Mouse (Mus musculus) liver, embryonic 12.5 days (tissue): ENCODE results near the gene Gcnt1. TPM values are rescaled to one million over a fixed set of nuclear protein-coding genes. Genes with fewer than 3 reads are reported as not detected.

ENCODE experiments used
- ATAC-seq: fragments of 200-750 bp; cut with Nextera tagmentation; 2 replicates; pipeline ENCODE4 v1.8.0; 2017; ENCODE audit warnings: moderate number of reproducible peaks, mild to moderate bottlenecking, moderate library complexity
- H3K27ac ChIP-seq: fragments of 300-500 bp; sonication (generic); 2 replicates; pipeline ENCODE4 v1.5.1; 2016; ENCODE audit warnings: mild to moderate bottlenecking
- H3K27me3 ChIP-seq: fragments of 300-500 bp; sonication (generic); replicated peaks from 2 replicates; pipeline ENCODE4 v1.6.1; 2016; ENCODE audit warnings: mild to moderate bottlenecking, moderate library complexity
- H3K36me3 ChIP-seq: fragments of 300-500 bp; sonication (generic); 2 replicates; pipeline ENCODE4 v1.6.1; 2016; ENCODE audit warnings: mild to moderate bottlenecking, moderate library complexity
- H3K4me1 ChIP-seq: fragments of 300-500 bp; sonication (generic); 2 replicates; pipeline ENCODE4 v1.6.1; 2016
- H3K4me2 ChIP-seq: fragments of 300-500 bp; sonication (generic); 2 replicates; pipeline ENCODE4 v1.6.1; 2016; ENCODE audit warnings: mild to moderate bottlenecking, moderate library complexity
- H3K4me3 ChIP-seq: fragments of 300-500 bp; sonication (generic); 2 replicates; pipeline ENCODE4 v1.5.1; 2016; ENCODE audit warnings: mild to moderate bottlenecking, moderate library complexity
- H3K9ac ChIP-seq: fragments of 300-500 bp; sonication (generic); 2 replicates; pipeline ENCODE4 v1.6.1; 2016; ENCODE audit warnings: mild to moderate bottlenecking, moderate library complexity
- H3K9me3 ChIP-seq: fragments of 300-500 bp; sonication (generic); replicated peaks from 2 replicates; pipeline ENCODE4 v1.6.1; 2016; ENCODE audit warnings: mild to moderate bottlenecking, moderate library complexity
- WGBS: fragments of 180-500 bp; shearing (Covaris S2); methylation state at CpG from one replicate; pipeline ENCODE4 v1.1.7; 2016; ENCODE audit not compliant: insufficient replicate concordance; 5-methylcytosine and 5-hydroxymethylcytosine counted together
- polyA plus RNA-seq: library from polyadenylated mRNA; unstranded; fragments of >200 nt; fragmentation: Nextera tagmentation; extraction: Ambion mirVana; gene quantifications from 2 replicates; pipeline ENCODE4 v1.2.1, GENCODE M21; 2016

Gene Gcnt1
- polyA plus RNA-seq, 1 experiment from 2014 or later = 25.2 TPM

DNA sequence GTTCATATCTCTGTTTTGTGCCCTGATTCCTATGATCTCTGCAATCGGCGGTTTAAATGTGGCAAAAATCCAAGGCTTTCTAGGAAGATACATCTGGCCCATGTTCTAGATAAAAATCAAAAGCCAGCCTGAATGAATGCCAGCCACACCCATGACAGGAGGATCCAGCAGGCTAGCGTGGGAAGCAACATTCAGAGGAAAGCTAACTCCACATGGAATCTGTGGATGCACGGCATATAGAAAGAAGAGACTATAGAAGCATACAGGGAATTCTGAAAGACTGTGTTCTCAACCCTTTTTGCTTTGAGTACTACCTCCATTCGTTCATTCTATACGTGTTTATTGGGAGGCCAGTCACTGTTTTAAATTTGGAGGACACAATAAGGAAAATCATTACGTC, 86.6 kb downstream of the Gcnt1 start:
- Histone ChIP-seq H3K9me3 (no peaks in the 10 kb centered on the region), H3K4me2 (no peak overlapping the region), H3K27me3 (no peaks in the 10 kb centered on the region), H3K36me3 (no peaks in the 10 kb centered on the region), H3K4me3 (no peak overlapping the region), H3K4me1 (no peaks in the 10 kb centered on the region), H3K27ac (no peak overlapping the region), H3K9ac (no peak overlapping the region)
- no peak for ATAC-seq
- 72% methylated on average over 7 of the region's 7 CpGs for WGBS

DNA sequence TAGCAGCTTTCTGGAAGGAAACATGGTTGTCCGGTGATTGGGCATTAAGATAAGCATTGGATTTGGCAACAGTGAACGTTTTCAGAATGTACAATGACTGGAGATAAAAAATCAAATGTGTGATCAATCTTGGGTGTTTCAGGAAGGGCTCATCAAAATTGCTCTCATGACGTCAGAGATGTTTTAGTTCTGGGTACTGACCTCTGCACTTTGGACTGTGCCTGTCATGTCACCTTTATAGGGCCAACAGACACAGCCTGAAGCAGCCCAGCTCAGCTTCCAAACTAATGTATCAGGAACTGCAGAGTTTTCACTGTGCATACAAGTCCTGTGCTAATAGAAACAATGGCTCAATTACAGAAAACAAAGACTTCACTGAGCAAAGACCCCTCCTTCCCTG, 89.3 kb downstream of the Gcnt1 start:
- H3K36me3 ChIP-seq = no peaks in the 10 kb centered on the region
- H3K4me2 ChIP-seq = no peak overlapping the region
- ATAC-seq = no peak
- H3K27me3 ChIP-seq = no peaks in the 10 kb centered on the region
- no peaks in the 10 kb centered on the region for H3K4me1 ChIP-seq
- no peak overlapping the region for H3K9ac ChIP-seq
- no peak overlapping the region for H3K4me3 ChIP-seq
- H3K9me3 ChIP-seq = no peaks in the 10 kb centered on the region
- WGBS = 51% methylated on average over 3 of the region's 3 CpGs
- H3K27ac ChIP-seq = no peak overlapping the region

DNA sequence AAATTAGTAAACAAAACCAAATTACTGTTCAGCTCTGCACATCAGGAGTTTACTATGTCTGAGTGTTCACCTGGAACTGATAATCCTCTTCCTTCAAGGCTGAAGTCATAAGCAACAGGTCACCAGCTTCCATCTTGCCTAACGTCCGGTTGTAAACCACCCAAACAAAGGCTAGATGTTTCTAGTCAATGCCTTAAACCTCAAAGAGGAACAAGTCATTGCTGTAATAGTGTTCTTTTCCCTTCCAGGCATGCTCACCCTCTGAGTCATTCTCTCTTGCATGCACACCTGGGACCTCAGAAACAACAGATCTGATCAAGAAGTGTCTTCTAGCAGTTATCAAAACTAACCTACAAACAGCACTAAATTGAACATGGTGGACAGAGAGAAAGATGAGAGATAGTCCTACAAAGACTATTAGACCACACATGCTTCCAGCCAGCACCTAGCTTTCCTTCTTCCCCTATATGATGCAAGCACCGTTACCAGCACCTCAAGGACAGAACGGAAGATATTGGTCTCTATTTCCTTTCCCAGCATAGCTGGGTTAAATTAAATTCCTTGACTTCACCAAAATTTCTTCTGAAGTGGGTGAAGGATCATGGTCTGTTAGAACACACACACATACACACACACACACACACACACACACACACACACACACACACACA, 94.1 kb downstream of the Gcnt1 start:
- ATAC-seq = no peak
- H3K27ac ChIP-seq = no peak overlapping the region
- H3K4me2 ChIP-seq = no peak overlapping the region
- H3K9ac ChIP-seq = no peak overlapping the region
- no peaks in the 10 kb centered on the region for H3K36me3 ChIP-seq
- H3K9me3 ChIP-seq = no peaks in the 10 kb centered on the region
- WGBS = 65% methylated on average over 4 of the region's 4 CpGs
- no peaks in the 10 kb centered on the region for H3K27me3 ChIP-seq
- no peaks in the 10 kb centered on the region for H3K4me1 ChIP-seq
- H3K4me3 ChIP-seq = no peak overlapping the region

Other genes starting within 250 kb of the Gcnt1 start
- gene Rfk, start 21.2 kb upstream of the Gcnt1 start, polyA plus RNA-seq = 79.8 and 85.5 TPM in 2 replicates